Mouse (Mus musculus): ENCODE results near the gene Ghdc. TPM values are rescaled to one million over a fixed set of nuclear protein-coding genes. Genes with fewer than 3 reads are reported as not detected.
A peak's percentile ranks its signal among the peaks of the same experiment; 100 is the strongest.

Gene Ghdc
- total RNA-seq (2022), result 10 to 100 TPM in 2 of 4 experiments, 1 to 10 TPM in 2; 9.1 to 14.1 (median 10.0) TPM

GRCm38 (mm10) chr11:100770646-100771408 lies at the start of gene Ghdc:
Gene Ghdc, minus strand, starts transcription at chr11:100770957.
- DNase-seq (ENCODE audit: low spot score), result peak; percentile 93

GRCm38 (mm10) chr11:100820047-100820446 lies 49.3 kb upstream of the Ghdc start:
- no peak for DNase-seq (ENCODE audit: low spot score)

GRCm38 (mm10) chr11:100819626-100820025 lies 48.9 kb upstream of the Ghdc start:
- no peak for DNase-seq (ENCODE audit: low spot score)

GRCm38 (mm10) chr11:100819048-100819447 lies 48.3 kb upstream of the Ghdc start:
- DNase-seq (ENCODE audit: low spot score), result no peak

GRCm38 (mm10) chr11:100818359-100819012 lies 47.7 kb upstream of the Ghdc start:
- no peak for DNase-seq (ENCODE audit: low spot score)

GRCm38 (mm10) chr11:100817311-100817710 lies 46.6 kb upstream of the Ghdc start:
- DNase-seq (ENCODE audit: low spot score), result no peak

GRCm38 (mm10) chr11:100816801-100817200 lies 46.0 kb upstream of the Ghdc start:
- no peak for DNase-seq (ENCODE audit: low spot score)

GRCm38 (mm10) chr11:100816342-100816741 lies 45.6 kb upstream of the Ghdc start:
- DNase-seq (ENCODE audit: low spot score), result no peak

- DNase-seq (ENCODE audit: low spot score), result peak; percentile 72
These were observed 43.7 kb upstream of the Ghdc start for GRCm38 (mm10) chr11:100814498-100814897.

- DNase-seq (ENCODE audit: low spot score), result no peak
These were observed 40.4 kb upstream of the Ghdc start for GRCm38 (mm10) chr11:100811132-100811531.

GRCm38 (mm10) chr11:100810516-100810915 lies 39.8 kb upstream of the Ghdc start:
- no peak for DNase-seq (ENCODE audit: low spot score)

- no peak for DNase-seq (ENCODE audit: low spot score)
These were observed 35.9 kb upstream of the Ghdc start for GRCm38 (mm10) chr11:100806380-100807305.

- DNase-seq (ENCODE audit: low spot score), result no peak
These were observed 34.8 kb upstream of the Ghdc start for GRCm38 (mm10) chr11:100805535-100805934.

- DNase-seq (ENCODE audit: low spot score), result no peak
These were observed 33.7 kb upstream of the Ghdc start for GRCm38 (mm10) chr11:100804409-100804808.

GRCm38 (mm10) chr11:100799426-100799825 lies 28.7 kb upstream of the Ghdc start:
- DNase-seq (ENCODE audit: low spot score), result no peak

- DNase-seq (ENCODE audit: low spot score), result no peak
These were observed 25.8 kb upstream of the Ghdc start for GRCm38 (mm10) chr11:100796585-100796984.

GRCm38 (mm10) chr11:100795386-100795785 lies 24.6 kb upstream of the Ghdc start:
- no peak for DNase-seq (ENCODE audit: low spot score)

GRCm38 (mm10) chr11:100791457-100792049 lies 20.8 kb upstream of the Ghdc start:
- DNase-seq (ENCODE audit: low spot score), result peak; percentile 72

GRCm38 (mm10) chr11:100790644-100791043 lies 19.9 kb upstream of the Ghdc start:
- peak; percentile 68 for DNase-seq (ENCODE audit: low spot score)

GRCm38 (mm10) chr11:100789702-100790101 lies 18.9 kb upstream of the Ghdc start:
- DNase-seq (ENCODE audit: low spot score), result no peak

GRCm38 (mm10) chr11:100785774-100786173 lies 15.0 kb upstream of the Ghdc start:
- DNase-seq (ENCODE audit: low spot score), result no peak

- no peak for DNase-seq (ENCODE audit: low spot score)
These were observed 13.5 kb upstream of the Ghdc start for GRCm38 (mm10) chr11:100784286-100784685.
